Mouse (Mus musculus): ENCODE results near the gene Sos1.

- no peak for TF ChIP-seq POLR2A (IDR thresholded peaks at IDR 0.05; ENCODE audit: borderline replicate concordance, low read depth, low read length)
- TF ChIP-seq CTCF (IDR thresholded peaks at IDR 0.05; ENCODE audit: low read depth, low read length) = no peak
Observed at GRCm38 (mm10) chr17:80515956-80516355, 35.7 kb upstream of the Sos1 start.

Measured in bone marrow macrophage, adult 2 months (primary cell).